Mouse (Mus musculus) cerebellum, adult 8-10 months (tissue): ENCODE measurements at regions not wholly inside any gene's neighbourhood (a gene's known extent, or its start where the extent isn't known, plus 50 kb on each side); places are given as distances from the start of the nearest gene placed in this dataset.

Experiments used
- DNase-seq: peaks from one replicate; pipeline ENCODE4 v3.0.0; 2022

- no peak for DNase-seq
Observed at GRCm38 (mm10) chr13:37572983-37573382, 205.2 kb upstream of the Rreb1 start.

GRCm38 (mm10) chr13:37579231-37579630 lies 199.0 kb upstream of the Rreb1 start:
- DNase-seq, result no peak

- DNase-seq, result peak; percentile 4
Observed at GRCm38 (mm10) chr13:37579775-37580174, 198.4 kb upstream of the Rreb1 start.

- DNase-seq, result no peak
Observed at GRCm38 (mm10) chr13:37580806-37581205, 197.4 kb upstream of the Rreb1 start.

- DNase-seq, result no peak
Observed at GRCm38 (mm10) chr13:37581374-37581773, 196.8 kb upstream of the Rreb1 start.

- DNase-seq, result no peak
Observed at GRCm38 (mm10) chr13:37585476-37585875, 192.7 kb upstream of the Rreb1 start.

- no peak for DNase-seq
Observed at GRCm38 (mm10) chr13:37586511-37586910, 191.7 kb upstream of the Rreb1 start.

- DNase-seq, result no peak
Observed at GRCm38 (mm10) chr13:37587911-37588310, 190.3 kb upstream of the Rreb1 start.

GRCm38 (mm10) chr13:37588528-37589176 lies 189.5 kb upstream of the Rreb1 start:
- DNase-seq, result no peak

GRCm38 (mm10) chr13:37592149-37592548 lies 186.1 kb upstream of the Rreb1 start:
- no peak for DNase-seq

GRCm38 (mm10) chr13:37595196-37595595 lies 183.0 kb upstream of the Rreb1 start:
- DNase-seq, result no peak

GRCm38 (mm10) chr13:37597575-37597974 lies 180.6 kb upstream of the Rreb1 start:
- DNase-seq, result no peak

GRCm38 (mm10) chr13:37598165-37598775 lies 179.9 kb upstream of the Rreb1 start:
- no peak for DNase-seq

- DNase-seq, result no peak
Observed at GRCm38 (mm10) chr13:37599679-37600078, 178.5 kb upstream of the Rreb1 start.

- no peak for DNase-seq
Observed at GRCm38 (mm10) chr13:37600172-37600571, 178.0 kb upstream of the Rreb1 start.

GRCm38 (mm10) chr13:37601068-37601467 lies 177.1 kb upstream of the Rreb1 start:
- DNase-seq, result no peak

GRCm38 (mm10) chr13:37602256-37602655 lies 175.9 kb upstream of the Rreb1 start:
- no peak for DNase-seq

GRCm38 (mm10) chr13:37603226-37603994 lies 174.8 kb upstream of the Rreb1 start:
- DNase-seq, result no peak

GRCm38 (mm10) chr13:37606250-37606649 lies 171.9 kb upstream of the Rreb1 start:
- no peak for DNase-seq

- no peak for DNase-seq
Observed at GRCm38 (mm10) chr13:37609085-37609484, 169.1 kb upstream of the Rreb1 start.

GRCm38 (mm10) chr13:37611387-37611786 lies 166.8 kb upstream of the Rreb1 start:
- no peak for DNase-seq

- DNase-seq, result no peak
Observed at GRCm38 (mm10) chr13:37617015-37617414, 161.2 kb upstream of the Rreb1 start.

- DNase-seq, result no peak
Observed at GRCm38 (mm10) chr13:37619841-37620725, 158.1 kb upstream of the Rreb1 start.
